Mouse (Mus musculus): ENCODE results near the gene Foxd1. TPM values are rescaled to one million over a fixed set of nuclear protein-coding genes. Genes with fewer than 3 reads are reported as not detected.
A peak's percentile ranks its signal among the peaks of the same experiment; 100 is the strongest.

Gene Foxd1
- polyA plus RNA-seq, 1 experiment from 2014 or later, result 4.4 TPM

GRCm38 (mm10) chr13:98340506-98340905, 13.5 kb upstream of the Foxd1 start:
- H3K36me3 ChIP-seq (ENCODE audit: control insufficient read depth, insufficient read depth, low read length), result no peaks in the 10 kb centered on the region
- H3K4me3 ChIP-seq (ENCODE audit: low read depth, low read length), result no peak overlapping the region
- no peak overlapping the region for H3K4me2 ChIP-seq (ENCODE audit: low read depth, low read length, severe bottlenecking)
- no peak for ATAC-seq (replicated peaks; ENCODE audit: low FRiP score)
- no peak overlapping the region for H3K9ac ChIP-seq (ENCODE audit: low read length)
- no peaks in the 10 kb centered on the region for H3K9me3 ChIP-seq (ENCODE audit: control insufficient read depth, low read length)
- DNase-seq (ENCODE audit: low spot score), result no peak
- WGBS, result 72% methylated on average over 5 of the region's 5 CpGs
- no peaks in the 10 kb centered on the region for H3K4me1 ChIP-seq (replicated peaks; ENCODE audit: control insufficient read depth, insufficient read depth, low read length)
- H3K27ac ChIP-seq (ENCODE audit: low read depth, low read length), result no peak overlapping the region
- no peaks in the 10 kb centered on the region for H3K27me3 ChIP-seq (ENCODE audit: control insufficient read depth, insufficient read depth, low read length)

- Histone ChIP-seq H3K4me3 (ENCODE audit: low read depth, low read length) (no peak overlapping the region), H3K9me3 (ENCODE audit: control insufficient read depth, low read length) (no peaks in the 10 kb centered on the region), H3K27me3 (ENCODE audit: control insufficient read depth, insufficient read depth, low read length) (peaks cover 43% of the 10 kb centered on the region), H3K4me1 (replicated peaks; ENCODE audit: control insufficient read depth, insufficient read depth, low read length) (peaks cover 9% of the 10 kb centered on the region), H3K4me2 (ENCODE audit: low read depth, low read length, severe bottlenecking) (no peak overlapping the region), H3K27ac (ENCODE audit: low read depth, low read length) (no peak overlapping the region), H3K36me3 (ENCODE audit: control insufficient read depth, insufficient read depth, low read length) (no peaks in the 10 kb centered on the region), H3K9ac (ENCODE audit: low read length) (no peak overlapping the region)
- ATAC-seq (replicated peaks; ENCODE audit: low FRiP score) (no peak), DNase-seq (ENCODE audit: low spot score) (no peak)
- WGBS, result 77% methylated on average over 4 of the region's 4 CpGs
These were observed 4.6 kb upstream of the Foxd1 start for GRCm38 (mm10) chr13:98349491-98349890.

GRCm38 (mm10) chr13:98351527-98351926, 2.5 kb upstream of the Foxd1 start:
- no peak overlapping the region for H3K27ac ChIP-seq (ENCODE audit: low read depth, low read length)
- DNase-seq (ENCODE audit: low spot score), result peak; percentile 76
- no peak overlapping the region for H3K9ac ChIP-seq (ENCODE audit: low read length)
- no peak overlapping the region for H3K4me2 ChIP-seq (ENCODE audit: low read depth, low read length, severe bottlenecking)
- H3K36me3 ChIP-seq (ENCODE audit: control insufficient read depth, insufficient read depth, low read length), result no peaks in the 10 kb centered on the region
- peaks cover 59% of the 10 kb centered on the region for H3K27me3 ChIP-seq (ENCODE audit: control insufficient read depth, insufficient read depth, low read length)
- ATAC-seq (replicated peaks; ENCODE audit: low FRiP score), result no peak
- WGBS, result 4% methylated on average over 8 of the region's 8 CpGs
- H3K4me1 ChIP-seq (replicated peaks; ENCODE audit: control insufficient read depth, insufficient read depth, low read length), result peaks cover 16% of the 10 kb centered on the region
- H3K4me3 ChIP-seq (ENCODE audit: low read depth, low read length), result no peak overlapping the region
- no peaks in the 10 kb centered on the region for H3K9me3 ChIP-seq (ENCODE audit: control insufficient read depth, low read length)

- Histone ChIP-seq H3K9ac (ENCODE audit: low read length) (no peak overlapping the region), H3K4me1 (replicated peaks; ENCODE audit: control insufficient read depth, insufficient read depth, low read length) (peaks cover 16% of the 10 kb centered on the region), H3K4me3 (ENCODE audit: low read depth, low read length) (no peak overlapping the region), H3K27me3 (ENCODE audit: control insufficient read depth, insufficient read depth, low read length) (peaks cover 62% of the 10 kb centered on the region), H3K9me3 (ENCODE audit: control insufficient read depth, low read length) (no peaks in the 10 kb centered on the region), H3K4me2 (ENCODE audit: low read depth, low read length, severe bottlenecking) (no peak overlapping the region), H3K36me3 (ENCODE audit: control insufficient read depth, insufficient read depth, low read length) (no peaks in the 10 kb centered on the region), H3K27ac (ENCODE audit: low read depth, low read length) (no peak overlapping the region)
- ATAC-seq (replicated peaks; ENCODE audit: low FRiP score) (no peak), DNase-seq (ENCODE audit: low spot score) (no peak)
- 9% methylated on average over 14 of the region's 14 CpGs for WGBS
These were observed 1.6 kb upstream of the Foxd1 start for GRCm38 (mm10) chr13:98352381-98352975.

- no peak overlapping the region for H3K27ac ChIP-seq (ENCODE audit: low read depth, low read length)
- peak overlapping the region; percentile 48 for H3K4me3 ChIP-seq (ENCODE audit: low read depth, low read length)
- H3K9ac ChIP-seq (ENCODE audit: low read length), result no peak overlapping the region
- peaks cover 74% of the 10 kb centered on the region for H3K27me3 ChIP-seq (ENCODE audit: control insufficient read depth, insufficient read depth, low read length)
- H3K4me1 ChIP-seq (replicated peaks; ENCODE audit: control insufficient read depth, insufficient read depth, low read length), result peaks cover 16% of the 10 kb centered on the region
- H3K4me2 ChIP-seq (ENCODE audit: low read depth, low read length, severe bottlenecking), result peak overlapping the region; percentile 59; the same call in 1 of the 2 replicates
- DNase-seq (ENCODE audit: low spot score), result no peak
- under 1% methylated on average over 13 of the region's 13 CpGs for WGBS
- no peaks in the 10 kb centered on the region for H3K36me3 ChIP-seq (ENCODE audit: control insufficient read depth, insufficient read depth, low read length)
- ATAC-seq (replicated peaks; ENCODE audit: low FRiP score), result peak; percentile 35; the same call in 1 of the 2 replicates
- no peaks in the 10 kb centered on the region for H3K9me3 ChIP-seq (ENCODE audit: control insufficient read depth, low read length)
These were observed 343 bp upstream of the Foxd1 start for GRCm38 (mm10) chr13:98353709-98354089.

- ATAC-seq (replicated peaks; ENCODE audit: low FRiP score), result 0 out of 2 replicates have a peak, but pooled peaks have one; percentile 20
- peak overlapping the region; percentile 59 for H3K4me2 ChIP-seq (ENCODE audit: low read depth, low read length, severe bottlenecking)
- peaks cover 84% of the 10 kb centered on the region for H3K27me3 ChIP-seq (ENCODE audit: control insufficient read depth, insufficient read depth, low read length)
- H3K4me1 ChIP-seq (replicated peaks; ENCODE audit: control insufficient read depth, insufficient read depth, low read length), result peaks cover 16% of the 10 kb centered on the region
- no peaks in the 10 kb centered on the region for H3K9me3 ChIP-seq (ENCODE audit: control insufficient read depth, low read length)
- H3K27ac ChIP-seq (ENCODE audit: low read depth, low read length), result peak overlapping the region; percentile 72
- DNase-seq (ENCODE audit: low spot score), result peak; percentile 72
- peak overlapping the region; percentile 65 for H3K9ac ChIP-seq (ENCODE audit: low read length)
- under 1% methylated on average over 80 of the region's 102 CpGs for WGBS
- H3K36me3 ChIP-seq (ENCODE audit: control insufficient read depth, insufficient read depth, low read length), result no peaks in the 10 kb centered on the region
- H3K4me3 ChIP-seq (ENCODE audit: low read depth, low read length), result peak overlapping the region; percentile 48
These were observed 973 bp downstream of the Foxd1 start for GRCm38 (mm10) chr13:98354871-98355558.

- peak overlapping the region; percentile 59 for H3K4me2 ChIP-seq (ENCODE audit: low read depth, low read length, severe bottlenecking)
- DNase-seq (ENCODE audit: low spot score), result peak; percentile 70
- no peak overlapping the region for H3K27ac ChIP-seq (ENCODE audit: low read depth, low read length)
- peaks cover 16% of the 10 kb centered on the region for H3K4me1 ChIP-seq (replicated peaks; ENCODE audit: control insufficient read depth, insufficient read depth, low read length)
- ATAC-seq (replicated peaks; ENCODE audit: low FRiP score), result peak; percentile 22; the same call in 1 of the 2 replicates
- no peaks in the 10 kb centered on the region for H3K36me3 ChIP-seq (ENCODE audit: control insufficient read depth, insufficient read depth, low read length)
- H3K9me3 ChIP-seq (ENCODE audit: control insufficient read depth, low read length), result no peaks in the 10 kb centered on the region
- under 1% methylated on average over 66 of the region's 81 CpGs for WGBS
- H3K4me3 ChIP-seq (ENCODE audit: low read depth, low read length), result peak overlapping the region; percentile 48
- peaks cover 84% of the 10 kb centered on the region for H3K27me3 ChIP-seq (ENCODE audit: control insufficient read depth, insufficient read depth, low read length)
- H3K9ac ChIP-seq (ENCODE audit: low read length), result peak overlapping the region; percentile 65
These were observed 1.6 kb downstream of the Foxd1 start for GRCm38 (mm10) chr13:98355559-98356111.

- no peak for DNase-seq (ENCODE audit: low spot score)
- Histone ChIP-seq H3K4me1 (replicated peaks; ENCODE audit: control insufficient read depth, insufficient read depth, low read length) (peaks cover 16% of the 10 kb centered on the region), H3K9ac (ENCODE audit: low read length) (peak overlapping the region; percentile 65), H3K36me3 (ENCODE audit: control insufficient read depth, insufficient read depth, low read length) (no peaks in the 10 kb centered on the region), H3K9me3 (ENCODE audit: control insufficient read depth, low read length) (no peaks in the 10 kb centered on the region), H3K27ac (ENCODE audit: low read depth, low read length) (no peak overlapping the region), H3K4me3 (ENCODE audit: low read depth, low read length) (peak overlapping the region; percentile 48), H3K27me3 (ENCODE audit: control insufficient read depth, insufficient read depth, low read length) (peaks cover 84% of the 10 kb centered on the region), H3K4me2 (ENCODE audit: low read depth, low read length, severe bottlenecking) (peak overlapping the region; percentile 59)
- WGBS, result 4% methylated on average over 9 of the region's 9 CpGs
- no peak for ATAC-seq (replicated peaks; ENCODE audit: low FRiP score)
These were observed 2.3 kb downstream of the Foxd1 start for GRCm38 (mm10) chr13:98356176-98356972.

Data from forebrain, embryonic 11.5 days (tissue).